11 mouse cellular contexts compared by ENCODE assay signal in the genomic region with DNA sequence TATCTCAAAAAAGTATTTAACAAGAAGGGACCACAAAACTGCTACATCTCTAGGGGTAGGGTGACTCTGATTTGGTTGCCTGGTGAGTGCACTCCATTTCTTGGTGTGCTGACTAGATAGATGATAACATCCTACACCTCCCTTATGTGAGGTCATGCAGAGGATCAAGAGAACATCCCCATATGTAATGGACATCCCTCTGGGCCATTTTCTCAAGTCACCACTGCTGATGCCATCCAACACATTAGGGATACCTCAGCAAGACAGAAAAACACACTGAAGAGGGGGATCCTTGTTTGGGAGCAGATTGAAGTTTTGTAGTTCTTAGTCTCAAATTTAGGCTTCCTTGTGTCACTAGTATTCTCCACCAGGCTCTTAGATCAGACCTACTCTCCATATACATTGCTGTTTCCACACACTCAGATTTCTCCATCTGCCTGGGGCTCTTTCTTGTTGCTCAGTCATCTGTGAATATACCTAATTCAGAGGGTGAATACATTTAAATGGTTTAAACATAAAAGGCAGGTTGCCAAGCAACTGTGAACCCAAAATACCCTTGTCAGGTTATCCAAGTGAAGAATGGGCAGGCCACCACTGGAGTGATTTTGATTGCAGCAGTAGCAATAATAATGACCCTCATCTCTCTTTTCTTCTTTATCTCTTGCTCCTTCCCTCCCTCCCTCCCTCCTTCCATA.
DNase-seq lines count a peak whose midpoint lies in the region; ATAC-seq lines count a peak whose summit lies in the region.
"Had no signal": no experiment of that assay in that cellular context is flagged by ENCODE, and none has a peak within 500 bp of the region (broad histone marks: within the 10 kb centered on the region; RNA-seq: fewer than 3 reads in every experiment).

No protein-coding gene starts in this region.

- no peaks in the 10 kb centered on the region for H3K27me3 ChIP-seq in hindbrain, embryonic 16.5 days (replicated peaks; ENCODE audit: control insufficient read depth, insufficient read depth, low read length)
- H3K27me3 ChIP-seq in midbrain, embryonic 12.5 days = no peaks in the 10 kb centered on the region
- no peaks in the 10 kb centered on the region for H3K27me3 ChIP-seq in heart, embryonic 10.5 days (ENCODE audit: insufficient read depth, poor library complexity, severe bottlenecking)
- H3K27me3 ChIP-seq: embryonic facial prominence, embryonic 15.5 days; liver, embryonic 13.5 days had no signal

- no peak overlapping the region for H3K9ac ChIP-seq in hindbrain, embryonic 16.5 days (ENCODE audit: low read depth, low read length)
- no peak overlapping the region for H3K9ac ChIP-seq in midbrain, embryonic 12.5 days (replicated peaks)
- H3K9ac ChIP-seq: embryonic facial prominence, embryonic 15.5 days; liver, embryonic 13.5 days had no signal

- H3K9me3 ChIP-seq in hindbrain, embryonic 16.5 days (ENCODE audit: control insufficient read depth, low read length) = no peaks in the 10 kb centered on the region
- H3K9me3 ChIP-seq in midbrain, embryonic 12.5 days = no peaks in the 10 kb centered on the region
- no peaks in the 10 kb centered on the region for H3K9me3 ChIP-seq in heart, embryonic 10.5 days
- H3K9me3 ChIP-seq: embryonic facial prominence, embryonic 15.5 days; liver, embryonic 13.5 days had no signal

- DNase-seq in kidney, adult 11 months = peak; percentile 14
- DNase-seq in kidney, adult 18-20 months = no peak
- peak; percentile 46 for DNase-seq in retina, postnatal 1 day
- DNase-seq in left cerebral cortex, adult 18-20 months (ENCODE audit: low spot score in 2 of 2) = no peak
- DNase-seq in heart, embryonic 10.5 days (ENCODE audit: low spot score) = no peak
- DNase-seq: gastrocnemius, postnatal 10 days; liver, embryonic 13.5 days had no signal

- no peak overlapping the region for H3K27ac ChIP-seq in hindbrain, embryonic 16.5 days (ENCODE audit: low read depth, low read length)
- no peak overlapping the region for H3K27ac ChIP-seq in midbrain, embryonic 12.5 days (replicated peaks)
- H3K27ac ChIP-seq in heart, embryonic 10.5 days = no peak overlapping the region
- H3K27ac ChIP-seq: embryonic facial prominence, embryonic 15.5 days; liver, embryonic 13.5 days had no signal

- no peaks in the 10 kb centered on the region for H3K36me3 ChIP-seq in hindbrain, embryonic 16.5 days (ENCODE audit: control insufficient read depth, insufficient read depth, low read length)
- no peaks in the 10 kb centered on the region for H3K36me3 ChIP-seq in midbrain, embryonic 12.5 days
- H3K36me3 ChIP-seq in heart, embryonic 10.5 days = no peaks in the 10 kb centered on the region
- H3K36me3 ChIP-seq: embryonic facial prominence, embryonic 15.5 days; liver, embryonic 13.5 days had no signal

- H3K4me1 ChIP-seq in hindbrain, embryonic 16.5 days (ENCODE audit: control insufficient read depth, insufficient read depth, low read depth, low read length) = no peaks in the 10 kb centered on the region
- peaks cover 18% of the 10 kb centered on the region; the same call in 1 of the 2 replicates for H3K4me1 ChIP-seq in midbrain, embryonic 12.5 days
- no peaks in the 10 kb centered on the region for H3K4me1 ChIP-seq in heart, embryonic 10.5 days
- H3K4me1 ChIP-seq: embryonic facial prominence, embryonic 15.5 days; liver, embryonic 13.5 days had no signal

- no peak overlapping the region for H3K4me2 ChIP-seq in hindbrain, embryonic 16.5 days (ENCODE audit: low read length)
- no peak overlapping the region for H3K4me2 ChIP-seq in midbrain, embryonic 12.5 days (replicated peaks)
- H3K4me2 ChIP-seq: embryonic facial prominence, embryonic 15.5 days; liver, embryonic 13.5 days had no signal

- H3K4me3 ChIP-seq in hindbrain, embryonic 16.5 days (ENCODE audit: low read length) = no peak overlapping the region
- H3K4me3 ChIP-seq in midbrain, embryonic 12.5 days = no peak overlapping the region
- H3K4me3 ChIP-seq in heart, embryonic 10.5 days = no peak overlapping the region
- H3K4me3 ChIP-seq: embryonic facial prominence, embryonic 15.5 days; liver, embryonic 13.5 days had no signal

- ATAC-seq in hindbrain, embryonic 16.5 days = peak; percentile 60
- ATAC-seq in midbrain, embryonic 12.5 days (ENCODE audit: low FRiP score, low read depth) = peak; percentile 86
- no peak for ATAC-seq in granulocyte monocyte progenitor cell, adult 5-6 weeks (replicated peaks; ENCODE audit: poor library complexity, severe bottlenecking)

Comparison
In these comparisons a context has a peak if more than half of its experiments do, and no peak if none do; other contexts are left out.
1. DNase-seq: peak in kidney, adult 11 months (single experiment) and retina, postnatal 1 day (single experiment); none in kidney, adult 18-20 months (single experiment), left cerebral cortex, adult 18-20 months (0 of 2) and heart, embryonic 10.5 days (single experiment).